Mouse (Mus musculus): ENCODE data around the gene Helz. TPM values are rescaled to one million over a fixed set of nuclear protein-coding genes. Genes with fewer than 3 reads are reported as not detected.

The Helz gene
- polyA plus RNA-seq, 1 experiment from 2014 or later, result 19.5 TPM

GRCm38 (mm10) chr11:107705476-107706074 lies 157.8 kb downstream of the Helz start:
- Histone ChIP-seq H3K9ac (no peak overlapping the region), H3K27me3 (no peaks in the 10 kb centered on the region), H3K4me2 (replicated peaks) (no peak overlapping the region), H3K27ac (replicated peaks) (no peak overlapping the region), H3K9me3 (replicated peaks) (no peaks in the 10 kb centered on the region), H3K4me3 (replicated peaks) (no peak overlapping the region), H3K4me1 (peaks cover 14% of the 10 kb centered on the region), H3K36me3 (no peaks in the 10 kb centered on the region)
- ATAC-seq (ENCODE audit: insufficient number of reproducible peaks, low FRiP score, low TSS enrichment, low read depth), result no peak
- WGBS, result 49% methylated on average over 11 of the region's 11 CpGs

- no peak overlapping the region for H3K4me2 ChIP-seq (replicated peaks)
- no peak overlapping the region for H3K4me3 ChIP-seq (replicated peaks)
- WGBS, result 64% methylated on average over 20 of the region's 20 CpGs
- H3K4me1 ChIP-seq, result peaks cover 16% of the 10 kb centered on the region
- H3K27me3 ChIP-seq, result no peaks in the 10 kb centered on the region
- no peak for ATAC-seq (ENCODE audit: insufficient number of reproducible peaks, low FRiP score, low TSS enrichment, low read depth)
- H3K9ac ChIP-seq, result no peak overlapping the region
- no peaks in the 10 kb centered on the region for H3K36me3 ChIP-seq
- H3K27ac ChIP-seq (replicated peaks), result no peak overlapping the region
- no peaks in the 10 kb centered on the region for H3K9me3 ChIP-seq (replicated peaks)
Observed at GRCm38 (mm10) chr11:107707897-107708610, 160.3 kb downstream of the Helz start.

- no peaks in the 10 kb centered on the region for H3K36me3 ChIP-seq
Observed at GRCm38 (mm10) chr11:107710379-107710778, 162.6 kb downstream of the Helz start.

GRCm38 (mm10) chr11:107714368-107714767 lies 166.6 kb downstream of the Helz start:
- Histone ChIP-seq H3K9ac (no peak overlapping the region), H3K4me3 (replicated peaks) (no peak overlapping the region), H3K4me2 (replicated peaks) (no peak overlapping the region), H3K36me3 (no peaks in the 10 kb centered on the region), H3K27me3 (no peaks in the 10 kb centered on the region), H3K9me3 (replicated peaks) (no peaks in the 10 kb centered on the region), H3K27ac (replicated peaks) (no peak overlapping the region), H3K4me1 (peaks cover 7% of the 10 kb centered on the region; the same call in 1 of the 2 replicates)
- WGBS, result 70% methylated on average over 7 of the region's 7 CpGs
- peak; percentile 60; the same call in 1 of the 2 replicates for ATAC-seq (ENCODE audit: insufficient number of reproducible peaks, low FRiP score, low TSS enrichment, low read depth)

More at GRCm38 (mm10) chr11:107710379-107710778, 162.6 kb downstream of the Helz start:
- Histone ChIP-seq H3K4me1 (peaks cover 7% of the 10 kb centered on the region), H3K9ac (no peak overlapping the region), H3K9me3 (replicated peaks) (no peaks in the 10 kb centered on the region), H3K4me2 (replicated peaks) (no peak overlapping the region), H3K27ac (replicated peaks) (no peak overlapping the region), H3K27me3 (no peaks in the 10 kb centered on the region), H3K4me3 (replicated peaks) (no peak overlapping the region)
- WGBS, result 40% methylated on average over 3 of the region's 3 CpGs
- no peak for ATAC-seq (ENCODE audit: insufficient number of reproducible peaks, low FRiP score, low TSS enrichment, low read depth)

GRCm38 (mm10) chr11:107716332-107716938 lies 168.7 kb downstream of the Helz start, which contains the start of gene Cacng1:
Cacng1 (minus strand) TSS chr11:107716522.
- H3K4me2 ChIP-seq (replicated peaks), result no peak within 1 kb of the TSS
- no peak within 1 kb of the TSS for H3K4me3 ChIP-seq (replicated peaks)
- no peaks in the 10 kb centered on the region for H3K9me3 ChIP-seq (replicated peaks)
- H3K36me3 ChIP-seq, result no peaks in the 10 kb centered on the region
- peaks cover 4% of the 10 kb centered on the region; the same call in 1 of the 2 replicates for H3K4me1 ChIP-seq
- WGBS, result 66% methylated on average over 16 of the region's 16 CpGs
- ATAC-seq (ENCODE audit: insufficient number of reproducible peaks, low FRiP score, low TSS enrichment, low read depth), result 0 out of 2 replicates have a peak, but pooled peaks have one; percentile 51
- H3K27ac ChIP-seq (replicated peaks), result no peak within 1 kb of the TSS
- no peaks in the 10 kb centered on the region for H3K27me3 ChIP-seq
- H3K9ac ChIP-seq, result no peak within 1 kb of the TSS

- Histone ChIP-seq H3K4me1 (no peaks in the 10 kb centered on the region), H3K27me3 (no peaks in the 10 kb centered on the region), H3K27ac (replicated peaks) (no peak overlapping the region), H3K4me2 (replicated peaks) (no peak overlapping the region), H3K9me3 (replicated peaks) (no peaks in the 10 kb centered on the region), H3K36me3 (no peaks in the 10 kb centered on the region), H3K4me3 (replicated peaks) (no peak overlapping the region), H3K9ac (no peak overlapping the region)
- no peak for ATAC-seq (ENCODE audit: insufficient number of reproducible peaks, low FRiP score, low TSS enrichment, low read depth)
- WGBS, result 83% methylated on average over 9 of the region's 9 CpGs
Observed at GRCm38 (mm10) chr11:107720264-107721021, 172.7 kb downstream of the Helz start.

- no peak for ATAC-seq (ENCODE audit: insufficient number of reproducible peaks, low FRiP score, low TSS enrichment, low read depth)
Observed at GRCm38 (mm10) chr11:107721057-107721456, 173.3 kb downstream of the Helz start.

GRCm38 (mm10) chr11:107724603-107725002 lies 176.9 kb downstream of the Helz start:
- Histone ChIP-seq H3K9me3 (replicated peaks) (no peaks in the 10 kb centered on the region), H3K4me1 (no peaks in the 10 kb centered on the region), H3K27ac (replicated peaks) (no peak overlapping the region), H3K9ac (no peak overlapping the region), H3K4me3 (replicated peaks) (no peak overlapping the region), H3K36me3 (no peaks in the 10 kb centered on the region), H3K4me2 (replicated peaks) (no peak overlapping the region), H3K27me3 (no peaks in the 10 kb centered on the region)
- WGBS, result 87% methylated on average over 8 of the region's 8 CpGs
- no peak for ATAC-seq (ENCODE audit: insufficient number of reproducible peaks, low FRiP score, low TSS enrichment, low read depth)

More at GRCm38 (mm10) chr11:107721057-107721456, 173.3 kb downstream of the Helz start:
- Histone ChIP-seq H3K4me1 (no peaks in the 10 kb centered on the region), H3K4me2 (replicated peaks) (no peak overlapping the region), H3K9me3 (replicated peaks) (no peaks in the 10 kb centered on the region), H3K27ac (replicated peaks) (no peak overlapping the region), H3K27me3 (no peaks in the 10 kb centered on the region), H3K9ac (no peak overlapping the region), H3K4me3 (replicated peaks) (no peak overlapping the region), H3K36me3 (no peaks in the 10 kb centered on the region)
- 76% methylated on average over 7 of the region's 7 CpGs for WGBS

GRCm38 (mm10) chr11:107728073-107728863 lies 180.5 kb downstream of the Helz start:
- Histone ChIP-seq H3K27ac (replicated peaks) (no peak overlapping the region), H3K4me2 (replicated peaks) (no peak overlapping the region), H3K9ac (no peak overlapping the region), H3K9me3 (replicated peaks) (no peaks in the 10 kb centered on the region), H3K36me3 (no peaks in the 10 kb centered on the region), H3K4me3 (replicated peaks) (no peak overlapping the region), H3K4me1 (no peaks in the 10 kb centered on the region), H3K27me3 (no peaks in the 10 kb centered on the region)
- no peak for ATAC-seq (ENCODE audit: insufficient number of reproducible peaks, low FRiP score, low TSS enrichment, low read depth)
- 58% methylated on average over 13 of the region's 13 CpGs for WGBS

GRCm38 (mm10) chr11:107729141-107729540 lies 181.4 kb downstream of the Helz start:
- Histone ChIP-seq H3K4me1 (no peaks in the 10 kb centered on the region), H3K27me3 (no peaks in the 10 kb centered on the region), H3K4me2 (replicated peaks) (no peak overlapping the region), H3K27ac (replicated peaks) (no peak overlapping the region), H3K9me3 (replicated peaks) (no peaks in the 10 kb centered on the region), H3K36me3 (0 out of 2 replicates have a peak, but pooled peaks cover 3% of the 10 kb centered on the region), H3K4me3 (replicated peaks) (no peak overlapping the region), H3K9ac (no peak overlapping the region)
- ATAC-seq (ENCODE audit: insufficient number of reproducible peaks, low FRiP score, low TSS enrichment, low read depth), result no peak
- WGBS, result 83% methylated on average over 7 of the region's 7 CpGs
